In the genomic region with DNA sequence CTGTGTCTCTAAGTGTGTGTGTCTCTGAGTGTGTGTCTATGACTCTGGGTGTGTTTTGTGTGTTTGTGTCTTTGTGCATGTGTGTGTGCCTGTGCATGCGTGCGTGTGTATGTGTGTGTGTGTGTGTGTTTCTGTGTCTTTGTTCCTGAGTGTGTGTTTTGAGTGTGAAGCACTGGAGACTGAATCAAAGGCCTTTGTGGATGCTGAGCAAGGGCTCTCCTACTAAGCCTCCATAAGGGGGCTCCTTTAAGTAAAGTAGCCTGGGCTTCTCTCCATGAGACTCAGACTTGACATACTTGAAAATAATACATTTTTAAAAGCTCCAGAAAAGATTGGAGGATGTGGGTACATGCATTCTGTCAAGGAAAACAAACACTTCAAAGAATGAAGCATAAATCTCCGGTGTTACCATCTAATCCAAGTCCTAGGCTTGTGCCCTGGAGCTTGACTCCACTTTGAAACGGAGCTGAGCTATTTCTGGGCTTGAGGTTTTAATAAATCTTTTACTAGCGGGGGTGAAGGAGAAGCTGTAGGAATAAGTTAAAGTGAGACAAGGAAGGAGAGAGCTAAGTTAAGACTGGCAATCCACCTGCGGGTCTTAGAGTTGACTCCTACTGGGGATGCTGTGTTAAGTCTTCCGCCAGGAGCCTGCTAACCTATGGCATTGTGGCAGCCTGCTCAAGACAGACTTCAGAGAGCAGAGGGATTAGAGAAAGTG, we compare ENCODE assay signal across 20 mouse cellular contexts.
DNase-seq lines count a peak whose midpoint lies in the region; ATAC-seq and TF ChIP-seq lines count a peak whose summit lies in the region.
"Had no signal": no experiment of that assay in that cellular context is flagged by ENCODE, and none has a peak within 500 bp of the region (broad histone marks: within the 10 kb centered on the region; RNA-seq: fewer than 3 reads in every experiment).

No protein-coding gene starts in this region.

- no peaks in the 10 kb centered on the region for H3K9me3 ChIP-seq in midbrain, embryonic 14.5 days (ENCODE audit: control insufficient read depth, low read length)
- H3K9me3 ChIP-seq in midbrain, postnatal 0 days (ENCODE audit: low read length), result no peaks in the 10 kb centered on the region
- no peaks in the 10 kb centered on the region for H3K9me3 ChIP-seq in kidney, embryonic 14.5 days (ENCODE audit: control insufficient read depth, low read length)
- H3K9me3 ChIP-seq in lung, postnatal 0 days (ENCODE audit: low read length), result no peaks in the 10 kb centered on the region
- H3K9me3 ChIP-seq: forebrain, embryonic 12.5 days; G1E had no signal

- peak; percentile 69 for DNase-seq in embryo, embryonic 10 days (ENCODE audit: low spot score)
- no peak for DNase-seq in embryo, embryonic 9.5 days (ENCODE audit: extremely low spot score)
- DNase-seq in midbrain, embryonic 14.5 days, result peak; percentile 1
- DNase-seq in midbrain, postnatal 0 days (ENCODE audit: low spot score), result no peak
- no peak for DNase-seq in lung, postnatal 0 days (ENCODE audit: low spot score)
- DNase-seq in ovary, postnatal 36 days (ENCODE audit: low spot score), result no peak
- DNase-seq: cerebellum, adult 8-10 months; gastrocnemius, postnatal 10 days; heart, adult 2 months; layer of hippocampus, adult 9-11 months; left cerebral cortex, postnatal 4 days; liver; lung, postnatal 10 days; right cerebral cortex, adult 18-20 months; thymus, adult 18-20 months had no signal

- H3K9ac ChIP-seq in midbrain, embryonic 14.5 days (replicated peaks; ENCODE audit: low read length), result no peak overlapping the region
- H3K9ac ChIP-seq in midbrain, postnatal 0 days (replicated peaks; ENCODE audit: low read length, poor library complexity, severe bottlenecking), result no peak overlapping the region
- no peak overlapping the region for H3K9ac ChIP-seq in kidney, embryonic 14.5 days (ENCODE audit: low read depth, low read length)
- no peak overlapping the region for H3K9ac ChIP-seq in lung, postnatal 0 days (replicated peaks; ENCODE audit: low read depth)
- H3K9ac ChIP-seq: forebrain, embryonic 12.5 days had no signal

- TF ChIP-seq EP300 in lung, postnatal 0 days (IDR thresholded peaks at IDR 0.05), result no peak

- H3K4me1 ChIP-seq in midbrain, embryonic 14.5 days (ENCODE audit: control insufficient read depth, insufficient read depth, low read length), result no peaks in the 10 kb centered on the region
- no peaks in the 10 kb centered on the region for H3K4me1 ChIP-seq in midbrain, postnatal 0 days (ENCODE audit: insufficient read depth, low read length)
- H3K4me1 ChIP-seq in kidney, embryonic 14.5 days (ENCODE audit: control insufficient read depth, insufficient read depth, low read length), result peaks cover 13% of the 10 kb centered on the region; the same call in 1 of the 2 replicates
- no peaks in the 10 kb centered on the region for H3K4me1 ChIP-seq in lung, postnatal 0 days (ENCODE audit: insufficient read depth, low read depth, low read length)
- H3K4me1 ChIP-seq: forebrain, embryonic 12.5 days had no signal

- TF ChIP-seq CTCF in midbrain, postnatal 0 days (IDR thresholded peaks at IDR 0.05), result no peak
- no peak for TF ChIP-seq CTCF in lung, postnatal 0 days (IDR thresholded peaks at IDR 0.05)

- no peak overlapping the region for H3K27ac ChIP-seq in midbrain, embryonic 14.5 days (replicated peaks; ENCODE audit: low read depth, low read length)
- H3K27ac ChIP-seq in midbrain, postnatal 0 days (ENCODE audit: low read depth, low read length), result no peak overlapping the region
- peak overlapping the region; percentile 1; the same call in 1 of the 2 replicates for H3K27ac ChIP-seq in kidney, embryonic 14.5 days (ENCODE audit: low read depth, low read length)
- no peak overlapping the region for H3K27ac ChIP-seq in lung, postnatal 0 days (ENCODE audit: low read length)
- H3K27ac ChIP-seq: forebrain, embryonic 12.5 days; heart, adult 2 months; left cerebral cortex, adult 2 months had no signal

- no peaks in the 10 kb centered on the region for H3K36me3 ChIP-seq in midbrain, embryonic 14.5 days (ENCODE audit: control insufficient read depth, insufficient read depth, low read length)
- H3K36me3 ChIP-seq in midbrain, postnatal 0 days (ENCODE audit: insufficient read depth, low read length), result no peaks in the 10 kb centered on the region
- H3K36me3 ChIP-seq in kidney, embryonic 14.5 days (ENCODE audit: control insufficient read depth, insufficient read depth, low read length), result no peaks in the 10 kb centered on the region
- no peaks in the 10 kb centered on the region for H3K36me3 ChIP-seq in lung, postnatal 0 days (ENCODE audit: insufficient read depth, low read length)
- H3K36me3 ChIP-seq: forebrain, embryonic 12.5 days; G1E had no signal

- H3K27me3 ChIP-seq in midbrain, embryonic 14.5 days (ENCODE audit: control insufficient read depth, insufficient read depth, low read length), result no peaks in the 10 kb centered on the region
- H3K27me3 ChIP-seq in midbrain, postnatal 0 days (ENCODE audit: insufficient read depth, low read length), result no peaks in the 10 kb centered on the region
- H3K27me3 ChIP-seq in kidney, embryonic 14.5 days (ENCODE audit: control insufficient read depth, insufficient read depth, low read length), result no peaks in the 10 kb centered on the region
- H3K27me3 ChIP-seq in lung, postnatal 0 days (replicated peaks; ENCODE audit: insufficient read depth, low read length), result no peaks in the 10 kb centered on the region
- H3K27me3 ChIP-seq: forebrain, embryonic 12.5 days had no signal

- no peak overlapping the region for H3K4me3 ChIP-seq in midbrain, embryonic 14.5 days (replicated peaks; ENCODE audit: low read depth, low read length)
- H3K4me3 ChIP-seq in midbrain, postnatal 0 days (ENCODE audit: low read depth, low read length), result no peak overlapping the region
- H3K4me3 ChIP-seq in kidney, embryonic 14.5 days (ENCODE audit: low read length), result no peak overlapping the region
- H3K4me3 ChIP-seq in lung, postnatal 0 days (ENCODE audit: low read depth, low read length), result no peak overlapping the region
- H3K4me3 ChIP-seq: forebrain, embryonic 12.5 days; heart, adult 2 months; left cerebral cortex, adult 2 months had no signal

- no peak for ATAC-seq in midbrain, embryonic 14.5 days (ENCODE audit: low FRiP score, low TSS enrichment)
- ATAC-seq in midbrain, postnatal 0 days (ENCODE audit: low FRiP score), result no peak
- peak; percentile 82 for ATAC-seq in kidney, embryonic 14.5 days (ENCODE audit: low FRiP score, low TSS enrichment)
- no peak for ATAC-seq in lung, postnatal 0 days
- no peak for ATAC-seq in erythroid progenitor cell, adult 5-6 weeks (replicated peaks; ENCODE audit: low FRiP score, poor library complexity, severe bottlenecking)

- no peak overlapping the region for H3K4me2 ChIP-seq in midbrain, embryonic 14.5 days (ENCODE audit: low read length)
- H3K4me2 ChIP-seq in midbrain, postnatal 0 days (ENCODE audit: low read depth, low read length, poor library complexity, severe bottlenecking), result no peak overlapping the region
- no peak overlapping the region for H3K4me2 ChIP-seq in kidney, embryonic 14.5 days (replicated peaks; ENCODE audit: low read depth, low read length)
- H3K4me2 ChIP-seq in lung, postnatal 0 days (replicated peaks; ENCODE audit: low read depth, low read length), result no peak overlapping the region
- H3K4me2 ChIP-seq: forebrain, embryonic 12.5 days had no signal

- 44% methylated on average over 7 of the region's 7 CpGs for WGBS in midbrain, embryonic 14.5 days
- WGBS in midbrain, postnatal 0 days, result 47% methylated on average over 7 of the region's 7 CpGs
- 35% methylated on average over 7 of the region's 7 CpGs for WGBS in kidney, embryonic 14.5 days
- 48% methylated on average over 7 of the region's 7 CpGs for WGBS in lung, postnatal 0 days

Comparison
In these comparisons a context has a peak if more than half of its experiments do, and no peak if none do; other contexts are left out.
1. DNase-seq: peak in embryo, embryonic 10 days (single experiment) and midbrain, embryonic 14.5 days (single experiment); none in embryo, embryonic 9.5 days (single experiment), midbrain, postnatal 0 days (single experiment), lung, postnatal 0 days (single experiment) and ovary, postnatal 36 days (single experiment).